Comparison of ENCODE assay signal across 10 mouse cellular contexts in genomic region chr12:72821589-72821988, GRCm38 (mm10).
DNase-seq lines count a peak whose midpoint lies in the region; ATAC-seq and TF ChIP-seq lines count a peak whose summit lies in the region.
"Had no signal": no experiment of that assay in that cellular context is flagged by ENCODE, and none has a peak within 500 bp of the region (broad histone marks: within the 10 kb centered on the region; RNA-seq: fewer than 3 reads in every experiment).

No protein-coding gene starts in this region.

- H3K4me3 ChIP-seq in left cerebral cortex, adult 2 months, result peak overlapping the region; percentile 43
- peak overlapping the region; percentile 46 for H3K4me3 ChIP-seq in embryonic facial prominence, embryonic 15.5 days (replicated peaks)
- peak overlapping the region; percentile 32 for H3K4me3 ChIP-seq in intestine, postnatal 0 days (ENCODE audit: low read depth, low read length)
- H3K4me3 ChIP-seq in neural tube, embryonic 14.5 days (ENCODE audit: low read depth, low read length), result peak overlapping the region; percentile 37

- no peak for DNase-seq in left cerebral cortex, adult 2 months (ENCODE audit: extremely low spot score in 1 of 2, low spot score in 2 of 2)
- no peak for DNase-seq in left cerebral cortex, postnatal 36 days (ENCODE audit: low spot score in 2 of 2)
- DNase-seq in embryo, embryonic 10.5 days (ENCODE audit: low spot score), result no peak
- DNase-seq in cerebellum, postnatal 10 days, result no peak
- DNase-seq in cerebellum, postnatal 36 days, result no peak
- DNase-seq: cerebellum, adult 11 months had no signal

- no peaks in the 10 kb centered on the region for H3K36me3 ChIP-seq in embryonic facial prominence, embryonic 15.5 days
- H3K36me3 ChIP-seq in intestine, postnatal 0 days (ENCODE audit: control insufficient read depth, insufficient read depth), result no peaks in the 10 kb centered on the region
- H3K36me3 ChIP-seq in neural tube, embryonic 14.5 days (ENCODE audit: control insufficient read depth, insufficient read depth, low read length), result no peaks in the 10 kb centered on the region

- TF ChIP-seq CTCF in left cerebral cortex, adult 2 months (IDR thresholded peaks at IDR 0.05), result no peak
- TF ChIP-seq CTCF in intestine, postnatal 0 days (IDR thresholded peaks at IDR 0.05; ENCODE audit: low read depth), result no peak

- no peaks in the 10 kb centered on the region for H3K27me3 ChIP-seq in embryonic facial prominence, embryonic 15.5 days
- no peaks in the 10 kb centered on the region; the same call in 1 of the 2 replicates for H3K27me3 ChIP-seq in intestine, postnatal 0 days (replicated peaks; ENCODE audit: control insufficient read depth, insufficient read depth, low read length)
- H3K27me3 ChIP-seq in neural tube, embryonic 14.5 days (ENCODE audit: control insufficient read depth, insufficient read depth, low read length), result no peaks in the 10 kb centered on the region

- peak overlapping the region; percentile 73 for H3K4me2 ChIP-seq in embryonic facial prominence, embryonic 15.5 days (replicated peaks)
- H3K4me2 ChIP-seq in intestine, postnatal 0 days (replicated peaks; ENCODE audit: low read depth), result peak overlapping the region; percentile 58
- H3K4me2 ChIP-seq in neural tube, embryonic 14.5 days (ENCODE audit: low read depth, low read length), result peak overlapping the region; percentile 68

- intact Hi-C loops in left cerebral cortex, adult 2 months (cut with DNase I), result no loop called here
- intact Hi-C loops in left cerebral cortex, postnatal 36 days (cut with DNase I), result no loop called here

- no peaks in the 10 kb centered on the region for H3K9me3 ChIP-seq in embryonic facial prominence, embryonic 15.5 days (replicated peaks)
- no peaks in the 10 kb centered on the region for H3K9me3 ChIP-seq in intestine, postnatal 0 days (ENCODE audit: control insufficient read depth)
- H3K9me3 ChIP-seq in neural tube, embryonic 14.5 days (ENCODE audit: control insufficient read depth, low read length), result no peaks in the 10 kb centered on the region

- no peak overlapping the region for H3K9ac ChIP-seq in embryonic facial prominence, embryonic 15.5 days
- H3K9ac ChIP-seq in intestine, postnatal 0 days (ENCODE audit: low read depth, low read length), result no peak overlapping the region
- peak overlapping the region; percentile 54; the same call in 1 of the 2 replicates for H3K9ac ChIP-seq in neural tube, embryonic 14.5 days (replicated peaks; ENCODE audit: low read depth, low read length)

- WGBS in embryonic facial prominence, embryonic 15.5 days, result 32% methylated on average over 6 of the region's 6 CpGs
- WGBS in intestine, postnatal 0 days, result 38% methylated on average over 6 of the region's 6 CpGs
- WGBS in neural tube, embryonic 14.5 days, result 40% methylated on average over 6 of the region's 6 CpGs

- ATAC-seq in embryonic facial prominence, embryonic 15.5 days (ENCODE audit: insufficient number of reproducible peaks, low FRiP score, low TSS enrichment, low read depth), result no peak
- no peak for ATAC-seq in intestine, postnatal 0 days
- ATAC-seq in neural tube, embryonic 14.5 days (ENCODE audit: low read depth), result no peak
- ATAC-seq: Patski had no signal

- peaks cover 9% of the 10 kb centered on the region; the same call in 1 of the 2 replicates for H3K4me1 ChIP-seq in embryonic facial prominence, embryonic 15.5 days
- H3K4me1 ChIP-seq in intestine, postnatal 0 days (replicated peaks; ENCODE audit: control insufficient read depth, insufficient read depth, low read length), result no peaks in the 10 kb centered on the region
- H3K4me1 ChIP-seq in neural tube, embryonic 14.5 days (ENCODE audit: control insufficient read depth, insufficient read depth, low read length), result no peaks in the 10 kb centered on the region

- H3K27ac ChIP-seq in left cerebral cortex, adult 2 months, result no peak overlapping the region
- peak overlapping the region; percentile 79 for H3K27ac ChIP-seq in embryonic facial prominence, embryonic 15.5 days (replicated peaks)
- peak overlapping the region; percentile 41; the same call in 1 of the 2 replicates for H3K27ac ChIP-seq in intestine, postnatal 0 days (ENCODE audit: low read depth, low read length)
- 0 out of 2 replicates have a peak overlapping the region, but pooled peaks have one; percentile 36 for H3K27ac ChIP-seq in neural tube, embryonic 14.5 days (ENCODE audit: low read depth, low read length)
